In the genomic region with DNA sequence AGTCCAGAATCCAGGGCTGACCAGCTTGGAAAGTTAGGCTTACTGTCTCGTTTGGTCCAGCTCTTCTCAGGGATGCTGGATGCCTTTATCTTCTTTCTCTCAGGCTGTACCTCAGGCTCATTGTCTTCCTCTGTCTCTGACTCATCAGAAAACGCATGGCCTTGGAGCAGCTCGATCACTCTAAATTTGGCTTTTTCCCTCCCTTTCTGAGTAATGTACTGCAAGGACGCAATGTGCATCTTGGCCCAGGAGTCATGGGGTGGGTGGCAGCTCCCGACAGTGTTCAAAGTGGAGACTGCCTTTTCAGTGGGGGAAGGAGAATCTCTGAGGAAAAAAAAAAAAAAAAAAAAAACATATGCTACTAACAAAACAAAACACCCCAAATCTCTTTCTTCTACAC, we compare ENCODE assay signal across 29 mouse cellular contexts. TPM values are rescaled to one million over a fixed set of nuclear protein-coding genes. Genes with fewer than 3 reads are reported as not detected.
DNase-seq lines count a peak whose midpoint lies in the region; ATAC-seq lines count a peak whose summit lies in the region.
"Had no signal": no experiment of that assay in that cellular context is flagged by ENCODE, and none has a peak within 500 bp of the region (broad histone marks: within the 10 kb centered on the region; RNA-seq: fewer than 3 reads in every experiment).

No protein-coding gene starts in this region.

- no peak overlapping the region for H3K4me3 ChIP-seq in liver, embryonic 15.5 days (replicated peaks)
- no peak overlapping the region for H3K4me3 ChIP-seq in liver, embryonic 11.5 days (ENCODE audit: low read depth, low read length)
- H3K4me3 ChIP-seq: erythroblast, embryonic 14.5 days; heart, embryonic 12.5 days; hindbrain, embryonic 13.5 days; limb, embryonic 13.5 days; midbrain, embryonic 13.5 days had no signal

- H3K9ac ChIP-seq in liver, embryonic 15.5 days = no peak overlapping the region
- no peak overlapping the region for H3K9ac ChIP-seq in liver, embryonic 11.5 days (ENCODE audit: low read depth, low read length)
- H3K9ac ChIP-seq: forebrain, postnatal 0 days; heart, embryonic 12.5 days; hindbrain, embryonic 13.5 days; limb, embryonic 13.5 days; liver, embryonic 14.5 days; lung, embryonic 14.5 days; midbrain, embryonic 13.5 days had no signal

- peak overlapping the region; percentile 0; the same call in 1 of the 2 replicates for H3K27ac ChIP-seq in liver, embryonic 15.5 days (replicated peaks)
- H3K27ac ChIP-seq in liver, embryonic 11.5 days (ENCODE audit: low read depth, low read length) = no peak overlapping the region
- H3K27ac ChIP-seq: hindbrain, embryonic 13.5 days; limb, embryonic 13.5 days; liver, embryonic 14.5 days; midbrain, embryonic 13.5 days had no signal

- no peaks in the 10 kb centered on the region for H3K36me3 ChIP-seq in liver, embryonic 15.5 days (replicated peaks)
- no peaks in the 10 kb centered on the region for H3K36me3 ChIP-seq in liver, embryonic 11.5 days (ENCODE audit: control insufficient read depth, insufficient read depth, low read length)
- H3K36me3 ChIP-seq: G1E; heart, embryonic 12.5 days; hindbrain, embryonic 13.5 days; limb, embryonic 13.5 days had no signal

- H3K4me2 ChIP-seq in liver, embryonic 15.5 days = no peak overlapping the region
- no peak overlapping the region for H3K4me2 ChIP-seq in liver, embryonic 11.5 days
- H3K4me2 ChIP-seq: heart, embryonic 12.5 days; hindbrain, embryonic 13.5 days; limb, embryonic 13.5 days; lung, embryonic 14.5 days; midbrain, embryonic 13.5 days had no signal

- ATAC-seq in liver, embryonic 15.5 days (ENCODE audit: insufficient read depth) = no peak
- no peak for ATAC-seq in liver, embryonic 11.5 days (replicated peaks; ENCODE audit: low FRiP score)
- ATAC-seq: forebrain, postnatal 0 days; intestine, postnatal 0 days; midbrain, embryonic 13.5 days had no signal

- peaks cover 49% of the 10 kb centered on the region for H3K4me1 ChIP-seq in liver, embryonic 15.5 days (replicated peaks)
- H3K4me1 ChIP-seq in liver, embryonic 11.5 days (replicated peaks; ENCODE audit: control insufficient read depth, insufficient read depth, low read length) = peaks cover 4% of the 10 kb centered on the region; the same call in 1 of the 2 replicates
- H3K4me1 ChIP-seq: hindbrain, embryonic 13.5 days; limb, embryonic 13.5 days; midbrain, embryonic 13.5 days had no signal

- H3K9me3 ChIP-seq in liver, embryonic 15.5 days (replicated peaks) = no peaks in the 10 kb centered on the region
- H3K9me3 ChIP-seq in liver, embryonic 11.5 days (ENCODE audit: control insufficient read depth, low read length) = no peaks in the 10 kb centered on the region
- H3K9me3 ChIP-seq: G1E; heart, embryonic 12.5 days; hindbrain, embryonic 13.5 days; limb, embryonic 13.5 days; midbrain, embryonic 13.5 days had no signal

- 51% methylated on average over 5 of the region's 5 CpGs for WGBS in liver, embryonic 15.5 days (ENCODE audit: insufficient replicate concordance)
- WGBS in liver, embryonic 11.5 days = 51% methylated on average over 5 of the region's 5 CpGs

- DNase-seq in adrenal gland, adult (ENCODE audit: inconsistent age in 2 of 2, low spot score in 1 of 2) = peak; percentile 76 to 84
- no peak for DNase-seq in adrenal gland, adult 18-20 months (ENCODE audit: low spot score in 2 of 2)
- no peak for DNase-seq in liver, embryonic 11.5 days (ENCODE audit: low spot score)
- peak; percentile 70 for DNase-seq in adrenal gland, adult 8-10 months
- DNase-seq in brain, adult 2 months (ENCODE audit: low read depth, low spot score) = peak; percentile 81
- no peak for DNase-seq in left cerebral cortex, adult 18-20 months (ENCODE audit: low spot score in 2 of 2)
- DNase-seq in kidney, adult 8-10 months = no peak
- DNase-seq: cerebellum, adult 2 months; cerebellum, postnatal 14 days; forebrain, postnatal 0 days; gastrocnemius, postnatal 14 days; heart, adult 18-20 months; heart, postnatal 4 days; kidney, postnatal 14 days; layer of hippocampus, adult 9-11 months; lung, embryonic 14.5 days; right cerebral cortex, adult 18-20 months; right cerebral cortex, postnatal 4 days had no signal

- H3K27me3 ChIP-seq in liver, embryonic 15.5 days = no peaks in the 10 kb centered on the region
- H3K27me3 ChIP-seq in liver, embryonic 11.5 days (replicated peaks; ENCODE audit: control insufficient read depth, insufficient read depth, low read length) = no peaks in the 10 kb centered on the region
- H3K27me3 ChIP-seq: heart, embryonic 12.5 days; hindbrain, embryonic 13.5 days; limb, embryonic 13.5 days; midbrain, embryonic 13.5 days had no signal

RNA-seq across cellular contexts. Expression of a gene that starts 17.6 kb away (rescaled TPM):
- under 1 TPM; 0.36 to 0.45 TPM for total RNA-seq in adrenal gland, adult 18-20 months (2021)
- polyA plus RNA-seq in liver, embryonic 15.5 days (2015; fragmentation: Nextera tagmentation; extraction: Ambion mirVana) = 1.0 and 1.2 TPM in 2 replicates
- 2.4 and 2.8 TPM in 2 replicates for polyA plus RNA-seq in liver, embryonic 11.5 days (2014; fragmentation: Nextera tagmentation; extraction: Ambion mirVana)
- total RNA-seq in adrenal gland, adult 8-10 months (2022) = 1 to 10 TPM in 2 of 4 experiments, under 1 TPM in 2; 0.75 to 1.9 (median 1.1) TPM
- total RNA-seq in left cerebral cortex, adult 18-20 months (2021) = 1 to 10 TPM in 1 of 2 experiments, under 1 TPM in 1; 0.98 to 1.5 TPM

RNA-seq across cellular contexts. Expression of a gene that starts 20.7 kb away (rescaled TPM):
- total RNA-seq in adrenal gland, adult 18-20 months (2021) = 10 to 100 TPM; 61.1 to 72.4 TPM
- polyA plus RNA-seq in liver, embryonic 15.5 days (2015; fragmentation: Nextera tagmentation; extraction: Ambion mirVana) = 28.9 and 32.1 TPM in 2 replicates
- polyA plus RNA-seq in liver, embryonic 11.5 days (2014; fragmentation: Nextera tagmentation; extraction: Ambion mirVana) = 49.7 and 53.4 TPM in 2 replicates
- total RNA-seq in adrenal gland, adult 8-10 months (2022) = 10 to 100 TPM; 55.7 to 74.1 (median 68.0) TPM
- 10 to 100 TPM; 36.0 to 38.1 TPM for total RNA-seq in left cerebral cortex, adult 18-20 months (2021)

RNA-seq across cellular contexts. Expression of a gene that starts 30.2 kb away (rescaled TPM):
- total RNA-seq in adrenal gland, adult 18-20 months (2021) = 10 to 100 TPM; 36.3 to 41.8 TPM
- 9.6 and 11.0 TPM in 2 replicates for polyA plus RNA-seq in liver, embryonic 15.5 days (2015; fragmentation: Nextera tagmentation; extraction: Ambion mirVana)
- 13.5 and 16.6 TPM in 2 replicates for polyA plus RNA-seq in liver, embryonic 11.5 days (2014; fragmentation: Nextera tagmentation; extraction: Ambion mirVana)
- 10 to 100 TPM; 41.9 to 57.9 (median 51.1) TPM for total RNA-seq in adrenal gland, adult 8-10 months (2022)
- total RNA-seq in left cerebral cortex, adult 18-20 months (2021) = 10 to 100 TPM; 58.1 to 60.4 TPM

RNA-seq across cellular contexts. Expression of a gene that starts 45.0 kb away (rescaled TPM):
- total RNA-seq in adrenal gland, adult 18-20 months (2021) = 1 to 10 TPM in 1 of 2 experiments, under 1 TPM in 1; 0.76 to 1.5 TPM
- polyA plus RNA-seq in liver, embryonic 15.5 days (2015; fragmentation: Nextera tagmentation; extraction: Ambion mirVana) = 0.66 and 0.94 TPM in 2 replicates
- polyA plus RNA-seq in liver, embryonic 11.5 days (2014; fragmentation: Nextera tagmentation; extraction: Ambion mirVana) = 1.1 and 1.5 TPM in 2 replicates
- 1 to 10 TPM; 1.2 to 2.1 (median 1.8) TPM for total RNA-seq in adrenal gland, adult 8-10 months (2022)
- total RNA-seq in left cerebral cortex, adult 18-20 months (2021) = under 1 TPM; 0.58 to 0.84 TPM
- polyA plus RNA-seq: spleen, adult 2 months had no signal

RNA-seq across cellular contexts. Expression of a gene that starts 55.4 kb away (rescaled TPM):
- 1 to 10 TPM; 2.2 to 2.6 TPM for total RNA-seq in adrenal gland, adult 18-20 months (2021)
- polyA plus RNA-seq in liver, embryonic 15.5 days (2015; fragmentation: Nextera tagmentation; extraction: Ambion mirVana) = 0.31 and 0.38 TPM in 2 replicates
- polyA plus RNA-seq in liver, embryonic 11.5 days (2014; fragmentation: Nextera tagmentation; extraction: Ambion mirVana) = 0.90 and 1.1 TPM in 2 replicates
- total RNA-seq in adrenal gland, adult 8-10 months (2022) = 1 to 10 TPM; 2.5 to 4.9 (median 3.8) TPM
- 1 to 10 TPM; 5.7 to 6.4 TPM for total RNA-seq in left cerebral cortex, adult 18-20 months (2021)
- total RNA-seq: monocyte, adult 5-6 weeks had no signal
- polyA plus RNA-seq: G1E had no signal

Comparison
In these comparisons a context has a peak if more than half of its experiments do, and no peak if none do; other contexts are left out.
1. DNase-seq: peak in adrenal gland, adult (2 of 2), adrenal gland, adult 8-10 months (single experiment) and brain, adult 2 months (single experiment); none in adrenal gland, adult 18-20 months (0 of 2), liver, embryonic 11.5 days (single experiment), left cerebral cortex, adult 18-20 months (0 of 2) and kidney, adult 8-10 months (0 of 2).